Mouse (Mus musculus): ENCODE data around the gene Pdgfa. TPM values are rescaled to one million over a fixed set of nuclear protein-coding genes. Genes with fewer than 3 reads are reported as not detected.

Gene Pdgfa
- polyA plus RNA-seq, 1 experiment from 2014 or later: 13.4 TPM

DNA sequence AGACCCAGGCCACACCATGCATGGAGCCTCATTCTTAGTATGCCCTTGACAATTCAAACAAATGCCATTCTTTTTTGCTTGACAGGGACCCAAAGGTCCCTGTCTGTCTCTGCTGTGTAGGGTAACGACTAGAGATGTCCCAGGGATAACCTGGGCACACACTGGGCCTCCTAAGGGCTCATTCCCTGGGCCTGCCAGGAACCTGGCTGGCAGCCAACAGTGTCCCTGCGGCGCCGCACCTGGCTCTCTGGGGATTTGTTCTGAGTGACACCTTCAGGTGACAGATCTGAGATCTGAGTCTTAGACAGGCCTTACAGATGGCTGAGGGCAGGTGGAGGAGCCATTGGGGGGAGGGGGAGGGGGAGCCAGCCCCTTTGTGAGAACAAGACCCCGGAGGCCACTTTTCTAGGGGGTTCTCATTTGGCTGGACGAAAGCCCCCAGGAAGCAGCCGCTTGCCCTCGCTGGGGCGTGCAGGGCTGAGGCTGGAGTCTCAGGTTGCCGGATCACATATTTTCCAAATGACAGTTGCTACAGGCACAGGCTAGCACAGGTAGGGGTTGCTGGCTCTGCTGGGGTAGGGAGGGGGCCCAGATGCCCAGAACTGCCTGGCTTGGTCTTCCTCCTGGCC lies 67.2 kb downstream of the Pdgfa start:
- H3K4me2 ChIP-seq (replicated peaks): no peak overlapping the region
- no peak for ATAC-seq (ENCODE audit: low FRiP score)
- WGBS: 62% methylated on average over 10 of the region's 10 CpGs
- H3K4me1 ChIP-seq: peaks cover 37% of the 10 kb centered on the region
- no peaks in the 10 kb centered on the region for H3K36me3 ChIP-seq
- H3K9me3 ChIP-seq (replicated peaks): no peaks in the 10 kb centered on the region
- no peak overlapping the region for H3K27ac ChIP-seq
- no peak overlapping the region for H3K9ac ChIP-seq
- peaks cover 10% of the 10 kb centered on the region; the same call in 1 of the 2 replicates for H3K27me3 ChIP-seq
- H3K4me3 ChIP-seq: no peak overlapping the region

Other genes with a start within 250 kb of the Pdgfa start
- gene Fam20c, start 242.9 kb downstream of the Pdgfa start, polyA plus RNA-seq (2016; fragmentation: Nextera tagmentation; extraction: Ambion mirVana): 44.1 and 45.8 TPM in 2 replicates
- gene Gm5294, start 177.3 kb downstream of the Pdgfa start, polyA plus RNA-seq (2016; fragmentation: Nextera tagmentation; extraction: Ambion mirVana): 0.46 and 0.64 TPM in 2 replicates
- gene Prkar1b, start 152.6 kb upstream of the Pdgfa start, polyA plus RNA-seq (2016; fragmentation: Nextera tagmentation; extraction: Ambion mirVana): 70.1 and 72.6 TPM in 2 replicates
- gene Dnaaf5, start 152.9 kb upstream of the Pdgfa start, polyA plus RNA-seq (2016; fragmentation: Nextera tagmentation; extraction: Ambion mirVana): 6.5 and 8.0 TPM in 2 replicates
- 50.4 and 55.3 TPM in 2 replicates for gene Sun1, start 203.3 kb upstream of the Pdgfa start, polyA plus RNA-seq (2016; fragmentation: Nextera tagmentation; extraction: Ambion mirVana)